Mouse (Mus musculus): ENCODE measurements around the gene Cwc25. TPM values are rescaled to one million over a fixed set of nuclear protein-coding genes. Genes with fewer than 3 reads are reported as not detected.

Gene Cwc25
- total and polyA plus RNA-seq, 2 experiments from 2014 or later: 11.8 to 15.5 TPM

- Histone ChIP-seq H3K4me2 (ENCODE audit: low read depth) (no peak overlapping the region), H3K27ac (ENCODE audit: low read depth, low read length) (no peak overlapping the region), H3K9ac (no peak overlapping the region), H3K36me3 (ENCODE audit: insufficient read depth) (peaks cover 81% of the 10 kb centered on the region), H3K4me3 (ENCODE audit: low read depth, low read length) (no peak overlapping the region), H3K27me3 (ENCODE audit: insufficient read depth, low read length) (no peaks in the 10 kb centered on the region), H3K9me3 (ENCODE audit: low read length) (no peaks in the 10 kb centered on the region), H3K4me1 (ENCODE audit: insufficient read depth) (no peaks in the 10 kb centered on the region)
- no peak for DNase-seq
- no peak for ATAC-seq
- TF ChIP-seq CTCF (IDR thresholded peaks at IDR 0.05; ENCODE audit: low read depth): no peak
- 81% methylated on average over 7 of the region's 7 CpGs for WGBS
These were observed 38.0 kb downstream of the Cwc25 start for GRCm38 (mm10) chr11:97728311-97728710.

GRCm38 (mm10) chr11:97723709-97724108 lies 42.6 kb downstream of the Cwc25 start:
- DNase-seq (no peak), ATAC-seq (no peak)
- Histone ChIP-seq H3K4me3 (ENCODE audit: low read depth, low read length) (no peak overlapping the region), H3K4me1 (ENCODE audit: insufficient read depth) (no peaks in the 10 kb centered on the region), H3K4me2 (ENCODE audit: low read depth) (no peak overlapping the region), H3K9me3 (ENCODE audit: low read length) (no peaks in the 10 kb centered on the region), H3K36me3 (ENCODE audit: insufficient read depth) (peaks cover 96% of the 10 kb centered on the region), H3K27me3 (ENCODE audit: insufficient read depth, low read length) (no peaks in the 10 kb centered on the region), H3K9ac (no peak overlapping the region), H3K27ac (ENCODE audit: low read depth, low read length) (no peak overlapping the region)
- TF ChIP-seq CTCF (IDR thresholded peaks at IDR 0.05; ENCODE audit: low read depth): no peak
- 83% methylated on average over 7 of the region's 7 CpGs for WGBS

DNA sequence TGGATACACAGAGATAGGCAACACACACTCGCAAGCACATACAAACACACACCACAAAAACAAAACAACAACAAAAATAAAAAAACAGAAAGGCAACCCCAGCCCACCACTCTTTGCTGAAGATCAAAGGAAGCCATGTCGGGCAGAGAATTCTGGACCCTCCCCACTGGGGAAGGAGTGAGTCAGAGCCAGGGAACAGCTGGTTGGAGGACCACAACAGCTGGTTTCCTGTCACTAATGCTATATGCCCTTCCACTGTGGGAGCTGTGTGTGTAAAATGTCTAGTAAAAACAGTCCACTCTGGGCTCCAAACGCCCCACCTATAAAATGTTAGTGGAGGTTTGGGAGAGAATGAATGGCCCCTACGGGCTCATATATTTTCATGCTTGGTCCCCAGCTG lies 45.0 kb downstream of the Cwc25 start:
- Histone ChIP-seq H3K9ac (no peak overlapping the region), H3K27ac (ENCODE audit: low read depth, low read length) (no peak overlapping the region), H3K4me3 (ENCODE audit: low read depth, low read length) (no peak overlapping the region), H3K9me3 (ENCODE audit: low read length) (no peaks in the 10 kb centered on the region), H3K4me2 (ENCODE audit: low read depth) (no peak overlapping the region), H3K36me3 (ENCODE audit: insufficient read depth) (peaks cover 95% of the 10 kb centered on the region), H3K4me1 (ENCODE audit: insufficient read depth) (no peaks in the 10 kb centered on the region), H3K27me3 (ENCODE audit: insufficient read depth, low read length) (no peaks in the 10 kb centered on the region)
- WGBS: 96% methylated on average over 4 of the region's 4 CpGs
- no peak for DNase-seq
- no peak for ATAC-seq
- no peak for TF ChIP-seq CTCF (IDR thresholded peaks at IDR 0.05; ENCODE audit: low read depth)

DNA sequence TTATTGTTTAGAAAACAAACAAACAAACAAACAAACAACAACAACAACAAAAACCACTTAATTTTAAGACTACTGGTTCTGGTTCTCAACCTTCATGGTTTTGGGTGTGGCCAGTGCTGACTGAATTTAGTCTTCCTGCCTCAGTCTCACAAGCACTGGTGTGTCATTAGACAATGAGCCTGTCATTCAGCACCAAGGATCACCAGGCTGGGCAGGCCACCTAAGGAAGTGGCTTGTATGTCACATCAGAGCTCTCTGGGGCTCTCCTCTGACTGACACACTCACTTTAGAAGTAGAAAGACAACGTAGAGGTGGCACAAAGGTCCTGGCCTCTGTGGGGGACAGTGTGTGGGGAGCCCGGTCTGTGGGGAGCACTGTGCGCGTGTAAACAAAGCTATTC lies 47.3 kb downstream of the Cwc25 start:
- Histone ChIP-seq H3K9me3 (ENCODE audit: low read length) (no peaks in the 10 kb centered on the region), H3K27ac (ENCODE audit: low read depth, low read length) (no peak overlapping the region), H3K27me3 (ENCODE audit: insufficient read depth, low read length) (no peaks in the 10 kb centered on the region), H3K4me2 (ENCODE audit: low read depth) (no peak overlapping the region), H3K36me3 (ENCODE audit: insufficient read depth) (peaks cover 80% of the 10 kb centered on the region), H3K9ac (no peak overlapping the region), H3K4me1 (ENCODE audit: insufficient read depth) (no peaks in the 10 kb centered on the region), H3K4me3 (ENCODE audit: low read depth, low read length) (no peak overlapping the region)
- DNase-seq (no peak), ATAC-seq (no peak)
- no peak for TF ChIP-seq CTCF (IDR thresholded peaks at IDR 0.05; ENCODE audit: low read depth)
- 84% methylated on average over 4 of the region's 4 CpGs for WGBS

- Histone ChIP-seq H3K4me2 (ENCODE audit: low read depth) (no peak overlapping the region), H3K9ac (no peak overlapping the region), H3K4me3 (ENCODE audit: low read depth, low read length) (no peak overlapping the region), H3K9me3 (ENCODE audit: low read length) (no peaks in the 10 kb centered on the region), H3K36me3 (ENCODE audit: insufficient read depth) (peaks cover 80% of the 10 kb centered on the region), H3K27me3 (ENCODE audit: insufficient read depth, low read length) (no peaks in the 10 kb centered on the region), H3K4me1 (ENCODE audit: insufficient read depth) (no peaks in the 10 kb centered on the region), H3K27ac (ENCODE audit: low read depth, low read length) (no peak overlapping the region)
- ATAC-seq (no peak), DNase-seq (no peak)
- 85% methylated on average over 15 of the region's 15 CpGs for WGBS
- no peak for TF ChIP-seq CTCF (IDR thresholded peaks at IDR 0.05; ENCODE audit: low read depth)
These were observed 48.0 kb downstream of the Cwc25 start for GRCm38 (mm10) chr11:97718281-97718860.

- DNase-seq (no peak), ATAC-seq (no peak)
- 90% methylated on average over 26 of the region's 26 CpGs for WGBS
- no peak overlapping the region for H3K4me3 ChIP-seq (ENCODE audit: low read depth, low read length)
- H3K9ac ChIP-seq: no peak overlapping the region
- H3K36me3 ChIP-seq (ENCODE audit: insufficient read depth): peaks cover 81% of the 10 kb centered on the region
- no peaks in the 10 kb centered on the region for H3K4me1 ChIP-seq (ENCODE audit: insufficient read depth)
- H3K4me2 ChIP-seq (ENCODE audit: low read depth): no peak overlapping the region
- H3K27ac ChIP-seq (ENCODE audit: low read depth, low read length): no peak overlapping the region
- TF ChIP-seq CTCF (IDR thresholded peaks at IDR 0.05; ENCODE audit: low read depth): no peak
- H3K9me3 ChIP-seq (ENCODE audit: low read length): no peaks in the 10 kb centered on the region
- no peaks in the 10 kb centered on the region for H3K27me3 ChIP-seq (ENCODE audit: insufficient read depth, low read length)
These were observed 48.7 kb downstream of the Cwc25 start for GRCm38 (mm10) chr11:97717369-97718280.

DNA sequence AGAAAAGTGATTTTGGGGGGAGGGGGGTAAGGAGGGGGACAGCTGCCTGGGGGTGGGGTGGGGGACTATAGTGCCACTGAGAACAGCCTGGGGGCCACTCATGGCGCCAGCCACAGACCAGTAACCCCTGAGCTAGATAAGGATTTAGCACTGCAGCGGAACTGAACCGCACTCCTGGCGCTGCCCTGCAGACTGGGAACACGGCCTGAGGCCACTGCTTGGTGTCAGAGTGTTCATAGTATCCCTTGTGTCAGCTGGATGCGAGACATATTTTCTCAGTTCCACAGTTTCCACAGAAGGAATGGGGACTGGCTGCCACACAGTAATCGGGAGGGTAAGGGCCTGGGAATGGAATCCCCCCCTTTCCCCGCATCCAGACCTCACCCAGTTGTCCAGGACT lies 50.3 kb downstream of the Cwc25 start:
- Histone ChIP-seq H3K4me2 (ENCODE audit: low read depth) (no peak overlapping the region), H3K36me3 (ENCODE audit: insufficient read depth) (peaks cover 79% of the 10 kb centered on the region), H3K4me1 (ENCODE audit: insufficient read depth) (no peaks in the 10 kb centered on the region), H3K9ac (no peak overlapping the region), H3K27ac (ENCODE audit: low read depth, low read length) (no peak overlapping the region), H3K4me3 (ENCODE audit: low read depth, low read length) (no peak overlapping the region), H3K9me3 (ENCODE audit: low read length) (no peaks in the 10 kb centered on the region), H3K27me3 (ENCODE audit: insufficient read depth, low read length) (no peaks in the 10 kb centered on the region)
- DNase-seq (no peak), ATAC-seq (no peak)
- WGBS: 85% methylated on average over 8 of the region's 8 CpGs
- no peak for TF ChIP-seq CTCF (IDR thresholded peaks at IDR 0.05; ENCODE audit: low read depth)

Data from forebrain, postnatal 0 days (tissue).